Mouse (Mus musculus) spleen, adult 18-20 months (tissue): ENCODE data around the gene Hvcn1.

Source experiments
- DNase-seq, 2 experiments: peaks; one replicate each; pipeline ENCODE4 v3.0.0; 2022; ENCODE audit warnings: mixed read lengths in 2 of 2

The Hvcn1 gene

DNA sequence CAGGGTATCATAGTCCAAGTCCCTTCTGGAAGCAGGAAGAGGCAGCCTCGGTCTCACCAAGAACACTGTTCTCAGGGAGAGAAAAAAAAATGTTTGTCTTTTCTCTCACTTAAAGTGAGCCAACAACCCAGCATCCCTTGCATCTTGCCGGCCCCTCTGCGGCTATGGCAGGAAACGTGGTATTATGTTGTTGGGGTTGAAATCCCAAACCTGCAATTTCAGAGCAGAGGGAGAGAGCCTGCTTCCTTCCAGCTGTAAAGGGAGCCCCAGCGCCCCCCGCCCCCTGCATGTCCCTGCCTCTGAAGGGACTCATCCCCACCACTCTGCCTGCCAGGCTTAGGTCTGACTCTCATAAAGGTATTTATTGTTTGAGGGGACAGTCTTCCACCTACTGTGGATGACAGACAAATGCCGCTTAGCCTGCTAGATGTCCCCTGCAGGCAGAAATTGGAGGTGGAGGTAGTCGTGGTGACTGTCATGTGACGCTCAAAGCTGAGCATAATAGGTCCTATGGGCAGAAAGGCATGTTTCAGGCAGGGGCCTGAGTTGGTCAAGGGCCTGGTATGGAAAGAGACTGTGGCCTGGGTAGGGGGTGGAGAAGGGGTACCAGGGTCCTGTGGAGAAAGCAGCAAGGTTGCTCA, 28.7 kb downstream of the Hvcn1 start:
- DNase-seq, result peak in 1 of 2 experiments; percentile 28

- no peak for DNase-seq
Observed at GRCm38 (mm10) chr5:122237200-122237599, 30.6 kb downstream of the Hvcn1 start.

GRCm38 (mm10) chr5:122239618-122240017, 33.0 kb downstream of the Hvcn1 start:
- DNase-seq, result no peak

DNA sequence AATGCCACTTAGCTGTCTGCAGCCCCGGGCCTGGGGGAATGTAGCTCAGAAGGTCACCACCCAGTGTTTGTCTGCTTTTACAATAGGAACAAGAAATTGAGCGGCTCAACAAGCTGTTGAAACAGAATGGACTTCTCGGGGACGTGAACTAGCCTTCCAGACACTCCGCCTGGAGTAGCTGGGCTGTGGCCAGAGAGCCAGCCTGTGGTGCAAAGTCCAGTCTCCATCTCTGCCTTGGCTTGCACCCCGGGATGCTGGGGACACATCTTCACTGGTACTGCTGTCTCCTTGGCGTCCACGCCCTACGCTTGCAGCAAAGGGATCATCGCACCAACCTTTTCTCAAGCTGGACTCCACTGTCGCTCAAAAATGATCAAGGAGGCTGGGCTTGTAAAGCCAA, 33.9 kb downstream of the Hvcn1 start:
- DNase-seq, result no peak

DNA sequence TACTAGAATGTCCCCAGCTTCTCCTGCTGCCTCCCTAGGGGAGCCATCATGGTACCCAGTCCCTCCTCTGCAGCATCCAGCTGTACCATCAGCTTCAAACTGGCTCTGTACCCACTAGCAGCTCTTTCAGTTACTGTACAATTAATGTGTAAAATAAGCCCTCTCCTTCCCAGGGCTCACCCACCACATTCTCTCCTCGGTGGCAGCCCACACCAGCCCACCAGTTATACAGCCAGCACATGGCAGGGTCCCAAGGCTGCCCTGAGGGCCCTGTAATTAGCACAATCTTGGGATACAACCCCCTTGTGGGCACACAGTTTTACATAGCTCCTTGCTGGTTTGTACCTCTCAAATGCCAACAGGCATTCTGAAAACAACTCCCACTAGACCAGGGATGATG, 34.4 kb downstream of the Hvcn1 start:
- no peak for DNase-seq

GRCm38 (mm10) chr5:122242521-122243123, 36.0 kb downstream of the Hvcn1 start:
- no peak for DNase-seq

DNA sequence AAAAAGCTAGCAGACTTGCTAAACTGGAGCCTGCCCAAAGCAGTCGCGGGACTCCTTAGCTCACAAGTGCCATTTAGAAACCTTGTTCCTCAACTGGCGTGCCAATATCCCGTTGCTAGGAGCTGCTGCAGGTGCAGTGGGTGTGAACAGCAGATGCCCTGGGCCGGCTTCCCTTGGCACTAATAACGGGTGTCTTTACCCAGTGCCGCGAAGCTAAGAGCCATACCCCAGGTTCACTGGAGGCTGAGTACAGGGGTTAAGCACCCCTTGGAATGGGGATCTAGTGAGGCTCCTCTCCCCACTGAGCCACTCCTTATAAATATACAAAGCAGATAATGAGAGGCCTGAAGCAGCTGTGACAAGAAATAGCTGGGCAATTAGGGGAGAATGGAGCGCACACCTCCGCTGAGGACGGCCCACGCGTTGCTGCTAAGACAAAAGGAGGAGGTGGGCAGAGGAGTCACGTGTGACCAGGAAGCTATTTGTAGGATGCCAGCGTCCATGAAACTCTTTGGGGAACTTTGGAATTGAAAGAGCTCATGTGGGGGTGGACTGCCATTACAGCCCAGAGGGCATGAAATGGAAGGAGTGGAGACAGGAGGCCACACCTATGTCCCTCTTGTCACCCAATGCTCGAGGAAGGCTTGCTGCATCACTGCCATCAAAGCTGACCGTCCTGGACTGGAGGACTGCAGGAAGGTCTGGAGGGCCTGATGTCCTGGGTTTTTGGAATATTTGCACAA, 37.3 kb downstream of the Hvcn1 start:
- DNase-seq, result no peak

DNA sequence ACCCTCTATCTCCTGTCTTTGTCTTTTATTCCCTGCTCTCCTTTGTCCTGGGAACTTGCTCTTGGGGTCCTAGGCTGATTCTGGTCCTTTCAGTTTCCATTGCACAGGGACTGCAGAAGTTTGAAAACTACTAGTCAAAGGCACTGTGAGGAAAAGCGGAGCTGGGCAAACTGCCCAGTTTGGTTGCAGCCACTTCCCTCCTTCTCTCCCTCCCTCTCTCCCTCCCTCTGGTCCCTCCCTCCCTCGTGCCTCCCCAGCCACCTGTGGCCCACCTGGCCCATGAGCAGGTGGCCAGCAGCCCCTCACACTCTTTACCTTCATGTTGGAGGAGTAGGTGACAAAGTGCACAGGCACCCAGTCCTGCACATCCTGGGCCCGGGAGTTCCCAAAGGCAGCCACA, 38.6 kb downstream of the Hvcn1 start:
- DNase-seq, result no peak

DNA sequence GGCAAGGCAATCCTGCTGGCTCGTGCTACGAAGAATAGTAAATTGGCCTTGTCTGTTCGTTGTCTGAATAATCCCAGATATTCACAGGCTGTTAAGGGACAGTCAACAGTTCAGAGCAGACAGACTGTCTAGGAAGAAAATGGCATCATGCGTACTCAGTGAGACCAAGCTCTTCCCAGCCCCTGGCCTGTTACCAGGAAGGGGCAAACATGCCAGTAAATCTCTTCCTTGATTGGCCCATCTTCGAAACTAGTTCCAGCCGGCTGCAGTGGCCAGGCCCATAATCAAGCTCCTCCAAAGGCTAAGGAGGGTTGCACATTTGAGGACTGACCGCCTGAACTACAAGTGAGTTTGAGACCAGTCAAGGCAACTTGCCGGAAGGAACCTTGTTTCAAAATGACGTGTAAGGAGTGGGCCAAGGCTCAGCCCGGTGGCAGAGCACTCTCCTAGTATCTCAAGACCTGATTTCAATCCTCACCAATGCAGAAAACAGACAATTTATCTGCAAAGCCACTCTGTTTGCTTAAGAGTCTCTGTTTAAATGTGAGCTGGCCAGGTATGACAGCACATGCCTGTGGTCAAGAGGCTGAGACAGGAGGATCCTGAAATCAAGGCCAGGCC, 40.1 kb downstream of the Hvcn1 start:
- no peak for DNase-seq

- DNase-seq, result no peak
Observed at GRCm38 (mm10) chr5:122247529-122247928, 40.9 kb downstream of the Hvcn1 start.

- DNase-seq, result no peak
Observed at GRCm38 (mm10) chr5:122247934-122248333, 41.3 kb downstream of the Hvcn1 start.

DNA sequence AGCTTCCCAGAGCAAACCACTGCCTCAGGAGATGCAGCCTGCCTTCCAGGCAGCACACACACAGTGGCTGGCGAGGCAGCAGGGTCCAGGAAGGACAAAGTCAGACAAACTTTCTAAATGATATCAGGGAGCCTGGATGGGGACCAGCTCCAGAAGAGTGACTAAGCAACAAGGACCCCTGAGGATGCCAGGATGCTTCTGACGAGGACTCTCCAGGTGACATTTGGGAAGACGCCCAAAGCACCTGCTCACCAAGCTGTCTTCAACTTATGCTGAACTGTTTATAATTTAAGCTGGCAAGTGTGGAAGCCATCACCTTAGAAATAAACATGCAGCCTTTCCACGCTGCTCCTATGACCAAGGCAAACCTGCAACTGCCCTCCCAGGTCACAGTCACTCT, 42.7 kb downstream of the Hvcn1 start:
- no peak for DNase-seq

DNA sequence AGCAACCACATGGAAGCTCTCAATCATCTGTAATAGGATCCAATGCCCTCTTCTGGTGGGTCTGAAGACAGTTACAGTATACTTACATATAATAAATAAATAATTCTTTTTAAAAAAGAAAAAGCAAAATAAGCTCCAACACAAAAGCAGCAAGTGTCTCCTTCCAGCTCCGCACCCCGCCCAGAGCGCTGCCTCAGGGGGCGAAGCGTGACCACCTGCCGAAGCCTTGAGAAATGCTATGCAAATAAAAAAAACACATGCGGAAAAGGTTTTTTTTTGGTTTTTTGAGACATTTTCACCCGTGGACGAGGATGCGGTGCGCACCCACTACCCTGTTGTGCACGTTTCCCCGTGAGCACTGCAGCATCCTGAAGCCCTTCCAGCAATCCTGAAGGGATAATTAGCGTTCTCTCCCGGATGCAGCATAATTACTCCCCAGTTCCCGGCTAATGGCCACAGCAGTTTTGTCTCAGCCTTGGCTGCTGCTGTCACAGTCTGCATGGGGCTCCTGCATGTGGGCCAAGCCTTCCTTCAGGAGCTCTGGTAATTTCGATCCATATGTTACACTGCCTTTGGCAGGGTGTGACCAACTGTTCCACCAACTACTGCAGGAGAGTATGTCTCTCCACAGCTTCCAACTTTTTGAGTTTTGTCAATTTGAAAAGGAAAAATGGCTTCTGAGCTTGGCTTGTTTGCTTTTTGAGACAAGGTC, 45.4 kb downstream of the Hvcn1 start:
- DNase-seq, result no peak

DNA sequence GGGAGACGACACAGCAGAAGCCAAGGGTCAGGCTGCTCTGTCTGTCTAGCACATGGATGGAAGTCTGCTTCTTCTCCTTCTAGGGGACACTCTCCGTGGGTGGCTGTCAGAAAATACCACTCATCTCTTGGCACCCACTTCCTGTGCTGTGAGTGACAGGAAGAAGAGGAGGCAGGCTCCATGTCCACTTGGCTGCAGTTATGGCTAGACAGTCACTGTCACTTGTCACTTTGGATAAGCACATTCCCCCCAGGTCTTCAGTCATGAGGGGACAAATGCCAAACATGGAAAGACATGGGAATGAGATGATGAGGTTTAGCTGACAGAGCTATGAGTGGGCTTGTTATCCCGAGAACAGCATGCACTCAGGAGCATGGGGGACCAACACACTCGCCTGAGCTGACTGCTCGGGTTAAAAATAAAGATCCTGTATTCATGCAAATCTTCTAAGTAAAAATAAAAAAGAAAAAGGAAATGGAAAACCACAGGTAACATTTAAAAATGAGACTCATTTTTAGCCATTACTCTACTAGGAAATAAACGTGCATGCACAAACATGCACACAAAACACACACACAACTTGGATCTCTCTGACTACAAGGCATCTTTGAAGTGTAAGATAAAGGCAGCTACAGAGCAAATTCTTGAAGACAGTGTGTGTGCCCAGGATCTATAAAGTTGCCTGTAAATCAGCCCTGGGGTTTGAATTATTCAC, 51.6 kb downstream of the Hvcn1 start:
- DNase-seq, result no peak

- peak in 1 of 2 experiments; percentile 42 for DNase-seq
Observed at GRCm38 (mm10) chr5:122262104-122262503, 55.5 kb downstream of the Hvcn1 start.

DNA sequence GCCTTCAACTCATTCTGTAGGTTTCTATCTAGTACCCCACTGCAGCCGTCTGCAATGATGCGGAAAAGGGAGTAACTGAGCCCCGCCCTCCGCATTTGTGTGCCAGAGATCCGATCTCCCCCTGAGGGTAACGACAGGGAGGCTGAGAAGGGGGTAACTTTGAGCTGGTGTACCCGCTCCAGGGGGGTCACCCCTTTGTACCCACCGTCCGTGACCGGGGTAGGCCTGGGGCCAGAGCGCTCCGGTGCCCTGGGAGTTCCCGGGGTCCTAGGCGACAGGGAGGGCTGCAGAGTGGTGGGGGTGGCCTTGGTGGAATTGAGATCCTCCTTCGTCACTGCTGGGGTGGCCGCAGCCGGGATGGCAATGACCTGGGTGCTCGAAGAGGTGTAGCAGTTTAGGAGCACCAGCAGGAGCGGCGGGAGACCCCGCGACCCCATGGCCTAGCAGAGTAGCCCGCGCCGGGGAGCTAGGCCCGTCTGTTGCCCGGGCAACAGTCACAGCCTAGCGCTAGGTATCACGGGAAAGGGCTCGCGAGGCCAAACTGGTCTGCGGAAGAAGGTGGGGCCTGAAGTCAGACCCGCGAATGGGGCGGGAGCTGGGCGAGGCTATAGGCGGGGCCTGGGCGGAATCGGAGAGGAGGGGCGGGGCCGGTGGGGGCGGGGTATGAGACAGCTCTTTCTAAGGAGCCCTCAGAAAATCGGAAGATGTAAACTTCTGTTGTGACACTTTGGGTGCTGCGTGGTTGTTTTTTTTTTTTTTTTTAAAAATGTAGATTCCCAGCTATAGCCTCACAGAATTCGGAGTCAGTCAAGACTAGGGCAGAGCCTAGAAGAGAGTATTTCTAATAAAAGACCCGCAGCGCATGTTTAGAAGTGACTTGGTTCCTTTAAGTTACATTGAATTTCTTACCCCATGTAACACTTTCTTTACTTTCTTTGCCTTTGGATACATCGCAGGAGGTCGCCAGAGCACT, 57.6 kb downstream of the Hvcn1 start, which contains the start of gene Tctn1:
Tctn1 (minus strand) TSS at position 528 of the 973 bp plus-strand sequence.
- peak; percentile 83 to 85 for DNase-seq

DNA sequence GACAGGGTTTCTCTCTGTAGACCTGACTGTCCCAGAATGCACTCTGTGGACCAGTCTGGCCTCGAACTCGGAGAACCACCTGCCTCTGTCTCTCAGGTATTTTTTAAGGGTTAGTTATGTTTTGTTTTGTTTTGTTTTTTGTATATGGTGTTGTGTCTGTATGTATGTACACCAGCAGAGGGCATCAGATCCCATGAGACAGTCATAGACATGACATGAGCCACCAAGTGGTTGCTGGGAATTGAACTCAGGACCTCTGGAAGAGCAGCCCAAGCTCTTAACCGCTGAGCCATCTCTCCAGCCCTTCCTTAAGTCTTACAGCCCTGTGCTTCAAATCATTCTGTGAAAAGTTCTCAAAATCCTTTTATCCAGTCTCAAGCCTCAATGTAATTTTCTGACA, 58.6 kb downstream of the Hvcn1 start:
- DNase-seq, result no peak

DNA sequence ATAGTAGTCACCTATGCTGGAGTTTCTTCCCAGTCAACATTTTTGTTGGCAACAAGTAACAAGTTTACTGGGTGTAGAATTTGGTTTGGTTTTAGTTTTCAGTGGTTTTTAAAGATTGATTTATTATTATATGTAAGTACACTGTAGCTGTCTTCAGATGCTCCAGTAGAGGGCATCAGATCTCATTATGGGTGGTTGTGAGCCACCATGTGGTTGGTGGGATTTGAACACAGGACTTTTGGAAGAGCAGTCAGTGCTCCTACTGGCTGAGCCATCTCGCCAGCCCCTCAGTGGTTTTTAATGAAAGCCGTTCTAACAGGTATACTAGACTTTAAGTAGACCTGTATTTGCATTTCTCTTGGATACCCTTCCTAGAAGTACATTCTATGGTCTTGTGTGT, 59.3 kb downstream of the Hvcn1 start:
- DNase-seq, result no peak

DNA sequence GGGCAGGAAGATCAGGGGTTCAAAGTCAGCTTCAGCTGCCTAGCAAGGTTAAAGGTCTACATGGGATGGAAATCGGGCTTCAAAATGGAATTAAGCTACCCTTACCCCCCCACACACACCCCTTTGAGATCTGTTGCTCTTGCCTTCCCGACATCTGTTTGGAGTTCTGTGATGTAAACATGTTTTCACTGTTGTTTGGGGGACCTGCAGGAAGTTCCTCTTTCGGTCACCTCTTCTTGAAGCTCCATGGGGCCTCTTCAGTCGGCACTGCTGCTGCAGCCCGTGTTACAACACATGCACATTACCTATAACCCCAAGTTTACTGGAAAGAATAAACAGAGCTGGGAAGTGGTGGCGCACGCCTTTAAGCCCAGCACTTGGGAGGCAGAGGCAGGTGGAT, 60.5 kb downstream of the Hvcn1 start:
- DNase-seq, result no peak

- DNase-seq, result peak; percentile 62 to 83
Observed at GRCm38 (mm10) chr5:122267899-122268298, 61.3 kb downstream of the Hvcn1 start.
